Mouse (Mus musculus): Measurements from ENCODE around the gene Rbm38. TPM values are rescaled to one million over a fixed set of nuclear protein-coding genes. Genes with fewer than 3 reads are reported as not detected.

Rbm38 gene
- polyA plus RNA-seq, 2 experiments from 2014 or later = 154 to 186 TPM

- peak; percentile 45 for ATAC-seq
These were observed 41.4 kb downstream of the Rbm38 start for GRCm38 (mm10) chr2:173061443-173062351.

- ATAC-seq = peak; percentile 79
These were observed 42.9 kb downstream of the Rbm38 start for GRCm38 (mm10) chr2:173063219-173063618.

GRCm38 (mm10) chr2:173064864-173065263 lies 44.6 kb downstream of the Rbm38 start:
- ATAC-seq = no peak

GRCm38 (mm10) chr2:173072948-173073347 lies 52.6 kb downstream of the Rbm38 start:
- no peak for ATAC-seq

- ATAC-seq = no peak
These were observed 53.4 kb downstream of the Rbm38 start for GRCm38 (mm10) chr2:173073666-173074065.

- peak; percentile 21 for ATAC-seq
These were observed 56.6 kb downstream of the Rbm38 start for GRCm38 (mm10) chr2:173076921-173077320.

- no peak for ATAC-seq
These were observed 59.7 kb downstream of the Rbm38 start for GRCm38 (mm10) chr2:173079766-173080549.

- ATAC-seq = no peak
These were observed 60.5 kb downstream of the Rbm38 start for GRCm38 (mm10) chr2:173080785-173081241.

- peak; percentile 20 for ATAC-seq
These were observed 62.4 kb downstream of the Rbm38 start for GRCm38 (mm10) chr2:173082706-173083105.

- no peak for ATAC-seq
These were observed 62.8 kb downstream of the Rbm38 start for GRCm38 (mm10) chr2:173083106-173083505.

GRCm38 (mm10) chr2:173083712-173084475 lies 63.6 kb downstream of the Rbm38 start:
- peak; percentile 74 for ATAC-seq

Other genes starting within 250 kb of the Rbm38 start
- 10 to 100 TPM; 11.5 to 17.0 TPM for gene Bmp7, start 80.2 kb upstream of the Rbm38 start, polyA plus RNA-seq (2017; shearing (Covaris generic))
- 1 to 10 TPM; 3.5 to 5.2 TPM for gene Spo11, start 42.8 kb upstream of the Rbm38 start, polyA plus RNA-seq (2017; shearing (Covaris generic))
- gene Rae1, start 20.4 kb upstream of the Rbm38 start, polyA plus RNA-seq (2017; shearing (Covaris generic)) = 10 to 100 TPM; 54.5 to 63.6 TPM
- under 1 TPM in 1 of 2 experiments, not detected in 1; 0.17 TPM for gene Ctcfl, start 99.0 kb downstream of the Rbm38 start, polyA plus RNA-seq (2017; shearing (Covaris generic))
- not detected for gene Pck1, start 132.6 kb downstream of the Rbm38 start, polyA plus RNA-seq (2017; shearing (Covaris generic))
- gene Zbp1, start 198.4 kb downstream of the Rbm38 start, polyA plus RNA-seq (2017; shearing (Covaris generic)) = 100 to 1,000 TPM; 118 to 141 TPM